Mouse (Mus musculus): ENCODE measurements around the gene C1ra.
"Not testable (repeated sequence)": the region's sequence is repeated elsewhere in the genome, so short reads cannot be mapped to it uniquely, and the experiment has no call there.

The C1ra gene

DNA sequence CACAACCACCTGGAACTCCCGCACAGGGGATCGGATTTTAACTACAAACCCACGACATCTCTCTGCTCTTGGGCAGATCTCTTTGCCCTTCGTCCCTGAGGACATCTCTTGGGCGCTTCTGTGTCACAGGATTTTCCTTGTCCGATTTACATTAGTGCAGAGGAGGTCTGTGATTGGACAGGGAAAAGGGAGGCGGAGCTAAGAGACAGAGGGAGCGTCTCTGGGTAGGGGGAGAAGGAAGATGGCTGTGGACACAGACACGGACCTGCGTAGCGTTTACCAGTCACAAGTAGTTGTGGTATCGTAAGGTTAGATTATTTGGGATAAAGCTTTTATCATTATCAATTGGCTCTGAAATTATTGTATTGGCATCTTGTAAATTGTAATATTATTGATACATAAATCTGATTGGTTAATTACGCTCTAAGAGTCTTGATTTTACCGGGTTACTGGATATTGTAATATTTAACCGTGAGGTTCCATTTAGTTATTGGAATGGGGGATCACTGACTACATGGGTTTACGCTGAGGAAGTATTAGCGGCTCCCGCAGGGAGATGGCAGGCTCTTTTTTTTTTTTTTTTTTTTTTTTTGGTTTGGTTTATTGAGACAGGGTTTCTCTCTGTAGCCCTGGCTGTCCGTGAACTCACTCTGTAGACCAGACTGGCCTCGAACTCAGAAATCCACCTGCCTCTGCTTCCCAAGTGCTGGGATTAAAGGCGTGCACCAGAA, 26.6 kb upstream of the C1ra start:
- DNase-seq, result no peak

GRCm38 (mm10) chr6:124487509-124487908, 24.7 kb upstream of the C1ra start:
- no peak for DNase-seq

DNA sequence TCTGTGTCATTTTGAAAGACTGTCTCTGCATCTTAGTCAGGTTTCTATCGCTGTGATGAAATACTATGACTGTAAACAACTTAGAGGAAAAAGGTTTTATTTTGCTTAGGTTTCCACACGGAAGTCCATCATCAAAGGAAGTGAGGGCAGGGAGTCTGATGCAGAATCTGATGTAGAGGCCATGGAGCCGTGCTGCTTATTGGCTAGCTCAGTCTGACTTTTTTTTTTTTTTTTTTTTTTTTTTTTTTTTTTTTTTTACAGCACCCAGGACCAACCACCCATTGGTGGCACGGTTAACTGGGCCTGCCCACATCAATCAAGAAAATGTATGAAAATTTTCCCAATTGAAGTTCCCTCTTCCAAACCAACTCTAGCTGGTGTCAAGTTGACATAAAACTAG, 23.3 kb upstream of the C1ra start:
- DNase-seq, result no peak

DNA sequence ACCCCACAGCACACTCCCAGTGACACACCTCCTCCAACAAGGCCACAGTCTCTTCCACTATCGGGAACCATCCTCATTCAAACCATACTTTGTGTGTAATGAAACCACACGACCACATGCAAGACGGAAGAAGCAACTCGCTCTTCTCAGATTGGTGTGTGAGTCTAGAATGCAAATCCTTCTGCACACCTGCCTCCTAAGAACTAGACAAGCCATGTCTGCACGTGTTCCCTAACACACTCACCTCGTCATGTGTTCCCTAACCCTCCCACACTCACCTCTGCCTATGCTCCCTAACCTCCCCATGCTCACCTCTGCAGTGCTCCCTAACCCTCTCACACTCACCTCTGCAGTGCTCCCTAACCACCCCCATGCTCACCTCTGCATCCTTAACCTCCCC, 20.8 kb upstream of the C1ra start:
- DNase-seq, result no peak

- DNase-seq, result peak; percentile 88
Measured at GRCm38 (mm10) chr6:124492842-124493561, 19.2 kb upstream of the C1ra start, which contains the start of gene C1rl. Gene C1rl, plus strand, starts transcription at chr6:124493113.

DNA sequence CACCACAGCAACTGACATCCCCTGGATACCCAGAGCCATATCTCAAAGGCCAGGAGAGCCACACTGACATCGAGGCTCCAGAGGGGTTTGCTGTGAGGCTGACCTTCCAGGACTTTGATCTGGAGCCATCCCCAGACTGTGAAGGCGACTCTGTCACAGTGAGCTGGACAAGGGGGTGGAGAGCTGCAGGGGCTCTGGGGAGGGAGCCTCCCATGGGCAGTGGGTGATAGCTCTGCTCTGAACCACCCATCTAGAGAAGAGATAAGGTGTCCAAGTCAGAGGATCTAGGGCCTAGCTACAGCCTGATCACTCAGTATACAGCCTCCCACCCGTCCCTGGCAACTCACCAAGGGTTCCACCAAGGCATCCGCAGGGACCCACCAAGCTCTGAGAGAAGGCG, 18.3 kb upstream of the C1ra start:
- peak; percentile 40 for DNase-seq

- DNase-seq, result no peak
Measured at GRCm38 (mm10) chr6:124496054-124496453, 16.2 kb upstream of the C1ra start.

DNA sequence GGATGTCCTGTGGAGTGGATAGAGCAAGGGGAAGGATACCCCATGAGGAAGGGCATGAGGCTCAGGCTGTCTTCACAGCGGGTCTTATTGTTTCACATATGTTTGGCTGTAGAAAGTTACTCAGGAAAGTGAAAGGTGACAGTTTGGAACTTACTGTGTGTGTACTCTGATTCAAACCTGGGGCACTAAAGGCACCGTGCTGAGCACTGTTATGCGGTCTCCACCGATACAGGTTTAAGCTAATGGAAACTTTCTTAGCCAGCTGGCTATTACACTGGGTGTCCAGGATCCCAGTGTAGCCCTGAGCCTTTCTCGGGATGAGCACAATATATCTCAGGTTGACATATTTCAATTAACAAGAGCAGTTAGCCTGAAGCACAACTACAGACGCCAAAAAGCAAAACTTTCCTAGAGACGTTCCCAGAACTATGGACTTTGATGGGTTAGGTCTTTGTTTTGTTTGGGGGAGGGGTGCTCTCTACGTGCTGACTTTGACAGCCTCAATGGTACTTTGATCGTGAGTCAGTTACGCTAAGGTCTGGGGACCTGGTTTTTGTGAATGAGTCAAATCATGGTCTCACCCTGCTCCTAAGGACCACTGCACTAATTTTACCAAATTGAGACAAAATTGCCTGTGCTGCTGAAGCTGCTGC, 12.2 kb upstream of the C1ra start:
- no peak for DNase-seq

DNA sequence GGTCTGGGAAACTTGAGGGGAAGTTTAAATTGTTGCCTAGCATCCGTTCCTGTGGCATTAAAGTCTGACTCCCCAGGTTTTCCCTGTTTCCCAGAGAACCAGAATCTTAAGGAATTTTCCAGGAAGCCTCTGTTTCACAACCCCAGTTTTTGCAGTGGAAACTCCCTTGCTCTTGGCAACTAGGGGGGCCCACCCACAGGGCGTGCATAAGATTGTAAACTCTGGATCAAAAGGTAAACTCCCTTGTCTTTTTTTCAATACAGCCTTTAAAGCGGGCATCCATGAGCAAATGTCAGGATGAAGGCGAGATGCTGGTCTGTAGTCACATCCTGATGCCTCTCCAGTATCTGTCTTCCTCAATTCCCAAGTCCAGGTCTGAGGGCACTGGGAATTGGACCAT, 10.7 kb upstream of the C1ra start:
- no peak for DNase-seq

DNA sequence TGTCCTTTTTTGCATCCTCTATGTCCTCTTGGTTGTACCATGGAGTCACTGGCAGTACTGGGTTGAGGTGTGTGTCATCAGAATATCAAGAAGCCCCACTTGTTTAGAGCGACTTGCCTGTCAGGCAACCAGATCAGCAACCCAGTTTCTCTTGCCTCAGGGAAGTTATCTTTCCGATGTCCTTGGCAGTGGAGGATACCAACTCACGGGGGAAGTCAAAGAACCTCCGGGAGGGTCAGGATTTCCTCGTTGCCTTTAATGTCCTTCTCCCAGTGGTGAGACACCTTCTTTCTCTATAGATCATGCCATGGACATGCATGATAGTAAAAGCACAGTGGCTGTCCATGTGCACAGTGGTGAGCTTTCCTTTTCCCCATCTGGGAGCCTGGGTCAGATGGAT, 10.2 kb upstream of the C1ra start:
- no peak for DNase-seq

DNA sequence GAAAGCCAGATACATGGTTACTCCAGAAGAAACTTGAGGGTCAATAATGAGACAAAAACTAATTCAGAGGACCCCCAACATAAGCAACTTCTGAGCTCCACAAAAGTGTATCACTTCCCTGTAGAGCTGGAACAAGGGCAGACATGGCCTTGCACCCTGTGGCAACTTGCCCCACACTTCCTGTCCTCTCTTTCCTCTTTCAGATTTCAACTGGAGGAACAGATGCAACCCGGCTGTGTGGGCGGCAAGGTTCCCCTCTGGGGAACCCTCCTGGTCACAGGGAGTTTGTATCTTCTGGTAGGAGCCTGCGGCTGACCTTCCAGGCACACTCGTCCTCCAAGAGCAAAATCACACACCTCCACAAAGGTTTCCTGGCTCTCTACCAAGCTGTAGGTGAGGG, 7.2 kb upstream of the C1ra start:
- no peak for DNase-seq

- DNase-seq, result no peak
Measured at GRCm38 (mm10) chr6:124506991-124507390, 5.2 kb upstream of the C1ra start.

DNA sequence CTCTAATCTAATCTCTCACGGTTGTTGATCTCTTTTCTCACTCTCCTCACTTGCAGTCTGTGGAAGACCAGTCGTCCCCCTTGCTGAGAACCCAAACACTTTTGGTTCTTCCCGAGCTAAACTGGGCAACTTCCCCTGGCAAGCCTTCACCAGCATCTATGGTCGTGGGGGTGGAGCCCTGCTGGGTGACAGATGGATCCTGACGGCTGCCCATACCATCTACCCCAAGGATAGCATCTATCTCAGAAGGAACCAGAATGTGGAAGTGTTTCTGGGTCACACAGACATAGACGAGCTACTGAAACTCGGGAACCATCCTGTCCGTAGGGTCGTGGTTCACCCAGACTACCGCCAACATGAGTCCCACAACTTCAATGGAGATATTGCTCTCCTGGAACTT, 3.9 kb upstream of the C1ra start:
- no peak for DNase-seq

GRCm38 (mm10) chr6:124509192-124509591, 3.0 kb upstream of the C1ra start:
- not testable (repeated sequence) for DNase-seq

DNA sequence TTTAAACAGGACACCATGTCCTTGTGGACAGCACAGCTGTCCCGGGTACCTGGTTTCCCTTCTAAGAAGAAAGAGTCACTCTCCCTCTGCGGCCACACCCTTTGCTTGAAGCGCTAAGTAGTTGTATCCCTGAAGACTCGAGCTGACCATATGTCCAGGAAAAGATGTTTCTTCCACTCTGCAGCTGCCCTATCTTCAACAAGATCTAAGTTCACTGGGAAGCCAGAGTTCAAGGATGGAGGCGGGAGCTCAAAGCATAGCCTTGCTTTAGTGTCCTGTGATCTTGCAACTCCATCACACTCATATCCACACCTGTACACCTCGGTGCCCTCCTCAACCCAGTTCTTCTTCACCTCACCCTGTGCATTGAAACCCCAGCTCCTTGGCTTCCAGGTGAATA, 269 bp upstream of the C1ra start:
- DNase-seq, result no peak

GRCm38 (mm10) chr6:124517733-124518132, 5.5 kb downstream of the C1ra start:
- DNase-seq, result not testable (repeated sequence)

DNA sequence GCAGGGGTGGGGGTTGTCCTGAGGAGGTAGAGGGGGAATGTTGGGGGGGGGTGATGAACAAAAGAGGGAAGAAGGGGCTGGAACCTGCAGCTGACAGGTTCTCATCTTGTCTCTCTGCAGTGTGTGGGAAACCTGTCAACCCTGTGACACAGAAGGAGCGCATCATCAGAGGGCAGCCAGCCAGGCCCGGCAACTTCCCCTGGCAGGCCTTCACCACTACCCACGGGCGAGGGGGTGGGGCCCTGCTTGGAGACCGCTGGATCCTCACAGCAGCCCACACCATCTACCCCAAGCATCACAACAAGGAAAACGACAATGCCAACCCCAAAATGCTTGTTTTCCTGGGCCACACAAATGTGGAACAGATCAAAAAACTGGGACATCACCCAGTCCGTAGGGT, 9.9 kb downstream of the C1ra start:
- not testable (repeated sequence) for DNase-seq

- no peak for DNase-seq
Measured at GRCm38 (mm10) chr6:124527881-124528280, 15.7 kb downstream of the C1ra start.

DNA sequence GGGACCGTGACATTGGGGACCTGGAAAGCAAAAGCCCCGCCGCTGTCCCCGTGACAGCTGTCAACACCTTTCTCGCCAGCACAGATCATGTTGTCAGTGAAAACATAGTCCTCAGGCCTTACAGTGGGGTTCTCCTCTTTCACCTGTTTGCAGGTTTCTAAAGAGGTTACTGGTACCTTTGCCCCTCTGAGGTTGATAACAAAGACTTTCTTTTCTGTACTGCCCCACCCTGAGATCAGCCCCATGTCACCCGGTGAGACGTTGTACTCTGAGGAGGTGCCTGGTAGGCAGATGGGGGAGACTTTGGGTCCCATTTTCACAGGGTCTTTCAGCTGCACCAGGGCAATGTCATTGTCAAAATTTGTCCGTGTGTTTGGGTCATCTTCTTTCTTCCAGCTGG, 18.9 kb downstream of the C1ra start:
- DNase-seq, result no peak

- DNase-seq, result not testable (repeated sequence)
Measured at GRCm38 (mm10) chr6:124536125-124536829, 24.1 kb downstream of the C1ra start.

DNA sequence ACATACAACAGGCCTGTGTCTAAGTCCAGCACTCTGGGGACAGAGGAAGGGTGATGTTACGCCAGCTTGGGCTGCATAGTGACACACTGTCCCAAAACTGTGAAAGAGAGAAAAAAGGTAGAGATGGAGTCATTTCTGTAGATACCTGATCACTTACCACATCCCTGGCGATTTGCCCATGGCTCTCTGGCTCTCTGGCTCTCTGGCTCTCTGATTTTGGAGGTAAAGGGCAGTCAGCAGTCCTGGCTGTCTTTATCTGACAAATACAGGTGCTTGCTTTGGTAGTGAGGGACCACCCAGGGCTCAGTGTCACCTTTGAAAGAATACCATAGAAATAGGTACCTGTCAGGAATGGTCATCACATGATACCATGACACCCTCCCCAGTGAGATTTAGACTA, 29.0 kb downstream of the C1ra start:
- DNase-seq, result not testable (repeated sequence)

- peak; percentile 80 for DNase-seq
Measured at GRCm38 (mm10) chr6:124542284-124542683, 30.1 kb downstream of the C1ra start, which contains the start of gene C1s1. Gene C1s1, minus strand, starts transcription at chr6:124542359.

GRCm38 (mm10) chr6:124544466-124544865, 32.3 kb downstream of the C1ra start:
- DNase-seq, result peak; percentile 69
